Mouse (Mus musculus) cerebellum, adult 2 months (tissue): Measurements from ENCODE around the gene Plekha5.

Source experiments
- CTCF ChIP-seq: fragments of 200-500 bp; IDR thresholded peaks from 2 replicates; pipeline ENCODE4 v1.5.1; 2011; ENCODE audit warnings: low read depth, mild to moderate bottlenecking, control low read depth, low read length, moderate library complexity, borderline replicate concordance; ENCODE audit not compliant: insufficient read depth
- POLR2A ChIP-seq: fragments of 200-500 bp; IDR thresholded peaks from 2 replicates; pipeline ENCODE4 v1.6.1; 2011; ENCODE audit warnings: low read length, control low read depth, borderline replicate concordance; ENCODE audit not compliant: insufficient read depth

DNA sequence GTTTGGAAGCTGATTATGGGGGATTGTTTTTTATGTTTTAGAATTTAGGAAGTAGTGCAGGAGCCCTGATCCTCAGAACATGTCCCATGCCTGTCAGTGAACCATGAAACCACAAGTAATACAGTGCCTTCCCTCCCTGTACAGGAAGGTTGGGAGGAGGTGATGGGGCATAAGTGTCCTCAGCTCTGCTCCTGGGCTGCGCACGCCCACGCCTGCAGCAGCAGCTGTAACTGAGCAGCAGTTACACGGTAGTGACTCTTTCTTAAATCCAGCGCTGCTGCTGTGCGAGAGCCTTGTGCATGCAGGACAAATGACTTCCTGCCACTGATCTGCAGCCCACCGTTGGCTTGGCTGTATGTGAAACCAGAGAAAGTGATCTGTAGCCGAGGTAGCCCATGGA, 152.3 kb downstream of the Plekha5 start:
- TF ChIP-seq CTCF (no peak), POLR2A (no peak)
